Mouse (Mus musculus): Measurements from ENCODE around the gene Rcan2.

Rcan2 gene

DNA sequence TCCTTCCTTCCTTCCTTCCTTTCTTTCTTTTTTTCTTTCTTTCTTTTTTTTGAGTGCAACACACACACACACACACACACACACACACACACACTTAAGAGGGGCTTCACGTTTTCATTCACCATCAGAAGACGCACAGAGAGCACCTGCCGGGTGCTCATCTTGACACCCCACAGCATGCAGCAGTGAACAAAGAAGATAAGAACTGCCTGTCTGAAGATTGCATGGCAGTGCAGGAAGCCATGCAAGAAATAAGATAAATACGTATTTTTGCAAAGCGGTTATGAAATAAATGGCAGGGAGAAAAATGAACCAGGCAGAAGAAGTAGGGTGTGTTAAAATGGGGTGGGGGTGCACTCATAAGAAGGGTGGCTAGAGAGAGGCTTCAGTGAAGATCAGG, 116.0 kb downstream of the Rcan2 start:
- DNase-seq (ENCODE audit: low spot score in 2 of 2), result no peak

DNA sequence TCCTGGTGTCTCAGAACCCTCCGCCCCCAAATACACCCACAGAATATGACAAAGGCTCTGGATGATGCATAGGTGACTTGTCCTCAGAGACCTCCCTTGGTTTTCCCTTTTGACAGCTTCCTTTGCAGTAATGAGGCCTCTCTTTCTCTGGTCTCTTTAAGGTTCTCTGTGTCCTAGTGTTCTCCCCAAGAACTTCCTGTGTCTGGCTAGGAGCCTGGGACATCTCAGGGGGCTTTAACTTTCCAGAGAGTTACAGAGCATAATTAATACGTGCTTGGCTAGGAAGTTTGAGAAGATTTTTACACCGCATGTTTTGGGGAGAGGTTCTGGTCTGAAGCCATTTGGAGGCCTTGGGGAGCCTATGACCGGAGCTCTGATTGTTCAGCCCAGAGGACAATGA, 128.7 kb downstream of the Rcan2 start:
- DNase-seq (ENCODE audit: low spot score in 2 of 2), result no peak

DNA sequence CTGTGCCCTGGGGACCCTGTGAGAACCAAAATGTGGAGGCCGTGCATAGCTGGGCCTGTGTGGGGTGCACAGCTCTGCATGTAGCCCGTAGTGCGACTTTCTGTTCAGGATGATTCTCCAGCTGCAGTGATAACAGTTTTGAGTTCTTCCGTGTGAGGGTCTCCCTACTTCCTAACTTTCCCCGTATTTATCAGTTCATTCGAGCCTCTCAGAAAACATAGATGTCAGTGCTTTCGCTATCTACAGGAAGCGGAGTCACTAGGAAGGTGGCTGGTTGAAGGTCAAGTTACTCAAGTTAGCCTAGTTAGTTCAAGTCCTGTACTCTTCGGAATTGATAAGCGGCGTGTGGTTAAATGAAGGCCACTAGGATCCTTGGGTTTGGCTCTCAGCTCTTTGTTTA, 130.6 kb downstream of the Rcan2 start:
- DNase-seq (ENCODE audit: low spot score in 2 of 2), result no peak

DNA sequence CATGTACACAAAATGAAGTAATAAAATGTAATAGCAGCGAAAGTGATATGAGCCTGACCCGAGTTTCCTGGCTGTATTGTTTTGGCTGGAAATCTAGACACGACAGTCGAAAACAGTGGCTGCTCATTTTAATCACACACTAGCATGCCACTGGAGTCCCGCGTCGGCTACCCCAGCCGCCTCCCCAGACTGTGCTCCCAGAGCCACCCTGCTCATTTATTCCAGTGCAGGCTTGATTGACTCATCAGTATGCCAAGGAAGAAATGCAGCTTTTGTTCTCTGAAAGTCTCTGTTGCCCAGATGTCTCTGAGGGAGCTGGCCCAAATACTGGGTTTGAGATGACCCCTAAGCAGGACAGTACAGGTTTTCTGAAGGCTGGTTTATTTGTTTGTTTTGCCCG, 132.9 kb downstream of the Rcan2 start:
- DNase-seq (ENCODE audit: low spot score in 2 of 2), result no peak

DNA sequence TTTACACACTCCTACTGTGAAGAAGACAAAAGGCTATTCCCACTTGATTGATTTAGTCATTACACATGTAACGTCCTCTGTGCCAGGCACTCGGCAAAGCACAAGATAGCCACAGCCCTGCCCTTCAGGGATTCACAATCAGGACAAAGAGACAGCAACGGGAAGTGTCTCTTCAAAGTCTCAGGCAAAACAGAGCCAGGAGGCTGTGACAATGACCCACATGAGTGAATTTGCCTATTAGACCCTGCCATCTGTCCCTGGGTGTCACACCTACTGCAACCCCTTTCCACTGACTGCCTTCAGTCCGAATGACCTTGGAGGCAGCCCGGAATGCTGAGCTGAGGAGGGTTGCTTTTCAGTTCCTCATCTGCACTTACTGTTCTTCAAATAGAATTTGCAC, 151.1 kb downstream of the Rcan2 start:
- DNase-seq (ENCODE audit: low spot score in 2 of 2), result no peak

DNA sequence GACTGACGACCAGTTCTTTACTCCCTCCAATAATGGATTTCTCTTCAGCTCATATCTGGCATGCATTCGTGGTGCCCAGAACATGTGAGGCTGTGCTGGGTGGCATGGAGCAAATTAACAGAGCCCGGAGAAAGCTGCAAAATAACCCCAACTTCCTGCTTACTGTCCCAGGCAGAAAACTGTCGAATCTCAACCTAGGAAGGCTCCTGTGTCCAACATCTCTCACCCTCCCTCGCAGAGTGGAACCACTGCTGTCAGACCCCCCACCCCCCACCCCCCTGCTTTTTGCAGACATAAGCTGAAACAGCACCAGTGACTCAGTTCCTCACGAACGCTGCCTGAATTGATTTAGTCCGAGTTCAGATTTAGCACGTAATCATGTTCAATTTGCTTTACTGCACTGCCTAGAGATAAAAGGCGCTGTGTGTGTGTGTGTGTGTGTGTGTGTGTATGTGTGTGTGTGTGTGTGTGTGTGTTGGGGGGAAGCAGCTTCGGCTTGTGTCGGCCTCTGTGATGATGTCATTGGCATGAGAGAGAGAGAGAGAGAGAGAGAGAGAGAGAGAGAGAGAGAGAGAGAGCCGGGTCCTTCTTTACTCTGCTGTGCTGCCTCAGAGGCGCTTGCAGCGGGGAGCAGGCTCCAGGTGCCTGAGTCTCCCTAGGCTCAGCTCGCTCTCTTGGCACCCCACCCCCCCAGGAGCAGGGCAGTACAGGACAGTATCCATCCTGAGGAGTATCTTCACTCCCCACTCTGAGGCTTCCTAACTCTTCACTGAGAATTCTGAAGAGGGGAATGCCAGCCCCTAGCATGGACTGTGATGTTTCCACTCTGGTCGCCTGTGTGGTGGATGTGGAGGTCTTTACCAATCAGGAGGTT, 151.7 kb downstream of the Rcan2 start:
- no peak for DNase-seq (ENCODE audit: low spot score in 2 of 2)

DNA sequence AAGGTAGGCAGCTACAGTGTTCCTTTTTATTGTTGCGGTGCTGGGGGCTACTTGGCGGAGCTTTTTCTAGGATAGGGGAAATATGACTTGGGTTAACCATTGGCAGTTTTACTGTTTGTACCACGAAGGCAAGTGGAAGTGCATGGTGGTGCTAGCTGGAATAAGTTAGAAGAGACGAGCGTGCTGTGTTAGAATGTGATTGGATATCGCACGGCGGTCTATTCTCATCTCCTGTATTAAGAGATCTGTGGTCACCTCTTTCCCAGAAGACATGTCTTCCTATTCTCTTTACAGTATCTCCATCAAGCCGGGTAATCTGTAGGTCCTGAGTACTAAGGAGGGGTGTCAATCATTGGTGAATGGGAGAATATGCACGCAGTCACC, 152.4 kb downstream of the Rcan2 start:
- DNase-seq (ENCODE audit: low spot score in 2 of 2), result no peak

DNA sequence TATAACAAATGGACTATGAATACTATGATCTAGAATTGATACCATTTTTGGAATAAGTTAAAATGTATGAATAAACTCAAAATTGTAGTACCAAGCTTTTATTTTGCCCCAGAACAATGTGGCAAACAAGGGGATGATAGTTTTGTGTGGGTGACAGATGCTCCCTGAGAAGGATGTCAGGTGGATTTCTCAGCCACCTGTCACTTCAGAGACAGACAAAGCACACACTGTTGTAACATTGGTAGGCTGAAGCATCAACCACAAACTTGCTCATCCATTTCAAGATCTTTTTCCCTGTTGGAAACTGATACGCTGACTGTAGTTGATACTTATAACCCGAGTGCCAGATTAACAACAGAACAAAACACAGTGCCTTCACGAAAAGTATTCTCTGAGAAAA, 158.6 kb downstream of the Rcan2 start:
- DNase-seq (ENCODE audit: low spot score in 2 of 2), result no peak

DNA sequence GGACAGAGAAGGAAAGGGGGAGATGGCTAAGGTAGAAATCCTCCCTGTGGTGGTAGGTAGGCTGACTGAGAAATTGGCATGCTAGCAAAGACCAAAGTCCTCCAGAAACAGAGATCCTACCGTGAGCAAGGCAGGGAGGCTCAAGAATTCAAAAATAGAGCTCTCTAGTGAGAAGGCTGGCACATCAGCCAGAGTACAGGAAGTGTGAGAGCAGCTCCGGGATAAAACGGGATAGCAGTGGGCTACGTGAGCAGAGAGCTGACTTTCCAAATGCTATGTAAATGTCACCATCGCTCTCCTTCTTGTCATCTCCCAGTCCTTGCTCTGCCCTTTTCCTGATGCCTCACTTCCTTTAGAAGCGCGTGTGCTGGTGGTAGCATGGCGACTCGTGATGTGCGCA, 168.8 kb downstream of the Rcan2 start:
- no peak for DNase-seq (ENCODE audit: low spot score in 2 of 2)

DNA sequence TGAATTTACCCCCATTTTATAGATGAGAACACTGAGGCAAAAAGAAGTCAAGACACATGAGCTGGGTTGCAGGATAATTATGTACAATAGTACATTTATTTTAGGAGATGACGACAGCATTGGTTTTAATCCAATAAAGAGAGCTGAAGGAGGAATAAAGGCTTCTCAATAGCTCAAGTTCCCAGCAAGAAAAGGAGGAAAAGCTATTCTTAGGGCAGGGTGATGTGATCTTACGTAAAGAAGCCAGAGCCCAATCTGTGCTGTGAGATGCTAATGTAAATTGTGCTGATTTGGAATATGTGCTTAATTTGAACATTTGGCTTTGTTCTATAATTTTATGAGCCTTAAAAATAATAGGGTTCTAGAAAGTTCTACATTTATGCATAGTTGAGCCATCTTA, 176.4 kb downstream of the Rcan2 start:
- no peak for DNase-seq (ENCODE audit: low spot score in 2 of 2)

DNA sequence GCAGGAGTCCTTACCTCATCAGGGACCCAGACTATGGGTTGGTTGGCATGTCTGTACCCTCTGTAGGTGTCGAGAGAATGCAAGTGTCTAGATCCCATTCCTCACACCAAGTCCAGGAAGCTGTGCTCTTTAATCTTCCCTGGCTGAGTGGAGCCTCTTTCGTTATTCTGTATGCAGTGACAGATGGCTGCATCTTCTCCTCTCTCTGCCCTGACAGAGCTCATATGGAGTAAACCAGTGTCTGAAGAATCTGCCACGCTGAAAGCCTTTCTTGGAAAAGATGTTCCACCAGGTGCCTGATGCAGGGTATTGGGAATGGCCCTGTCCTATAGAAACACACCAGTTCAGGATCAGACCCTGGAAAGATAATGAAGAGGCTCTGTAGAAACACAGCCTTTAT, 178.8 kb downstream of the Rcan2 start:
- no peak for DNase-seq (ENCODE audit: low spot score in 2 of 2)

DNA sequence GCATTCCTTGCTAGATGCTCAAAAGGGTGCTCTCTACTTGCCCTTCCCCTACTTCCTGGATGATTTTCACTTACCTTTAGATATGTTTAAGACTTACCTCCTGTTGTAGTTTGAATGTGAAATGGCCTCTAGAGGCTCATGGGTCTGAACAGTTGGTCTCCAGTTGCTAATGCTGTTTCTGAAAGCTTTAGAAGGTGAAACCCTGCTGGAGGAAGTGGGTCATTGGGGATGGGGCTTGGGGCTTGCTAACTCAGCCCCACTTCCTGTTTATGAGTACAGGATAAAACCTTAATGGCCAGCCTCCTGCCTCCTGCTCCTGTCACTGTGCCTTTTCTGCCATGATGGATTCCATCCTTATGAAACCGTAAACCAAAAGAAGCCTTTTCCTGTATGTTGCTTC, 181.4 kb downstream of the Rcan2 start:
- DNase-seq (ENCODE audit: low spot score in 2 of 2), result no peak

DNA sequence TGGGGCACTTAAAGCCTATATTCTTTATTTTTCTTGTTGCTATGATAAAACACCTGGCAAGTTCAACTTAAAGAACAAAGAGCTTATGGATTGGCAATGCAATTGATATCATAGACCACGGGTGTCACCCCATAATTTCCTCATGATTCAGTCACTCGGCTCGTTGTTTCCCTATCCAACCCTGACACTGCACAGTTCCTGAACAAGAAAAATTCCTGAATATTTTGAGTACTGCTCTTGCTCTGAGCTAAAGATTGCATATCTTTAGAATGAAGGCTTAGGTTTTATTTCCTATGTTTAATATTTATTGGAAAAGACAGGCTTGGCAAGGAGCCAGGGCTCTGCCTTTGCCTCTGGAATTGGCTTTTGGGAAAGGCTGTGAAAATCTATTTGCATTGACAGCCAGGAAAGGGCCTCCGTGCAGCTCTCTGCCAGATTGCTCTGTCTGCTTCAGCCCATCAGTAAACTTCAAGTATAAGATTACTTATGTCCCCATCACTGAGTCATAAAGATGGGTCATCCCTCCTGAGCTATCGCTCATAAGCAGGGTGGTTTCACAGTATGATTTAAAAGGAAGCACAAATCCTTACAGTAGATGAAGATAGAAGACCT, 188.3 kb downstream of the Rcan2 start:
- no peak for DNase-seq (ENCODE audit: low spot score in 2 of 2)

DNA sequence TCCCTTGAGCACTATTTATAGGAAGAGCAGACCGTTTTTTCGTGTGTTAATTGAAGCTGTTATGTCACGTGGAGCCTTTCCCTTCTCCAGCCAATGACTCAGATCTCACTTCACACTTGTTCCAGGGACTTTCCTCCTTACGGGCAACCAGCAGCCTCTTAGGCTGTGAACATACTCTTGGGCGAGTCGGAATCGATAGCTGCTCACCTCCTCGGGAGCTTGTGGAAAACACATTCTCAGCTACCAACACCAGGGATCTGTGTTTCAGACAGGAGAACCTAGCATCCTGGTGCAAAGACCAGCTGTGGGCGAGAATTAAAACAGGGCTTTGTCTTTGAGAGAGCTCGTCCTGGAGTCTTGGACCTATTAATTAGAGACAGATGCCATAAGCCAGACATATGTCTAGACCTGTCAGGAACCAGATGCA, 189.8 kb downstream of the Rcan2 start:
- no peak for DNase-seq (ENCODE audit: low spot score in 2 of 2)

DNA sequence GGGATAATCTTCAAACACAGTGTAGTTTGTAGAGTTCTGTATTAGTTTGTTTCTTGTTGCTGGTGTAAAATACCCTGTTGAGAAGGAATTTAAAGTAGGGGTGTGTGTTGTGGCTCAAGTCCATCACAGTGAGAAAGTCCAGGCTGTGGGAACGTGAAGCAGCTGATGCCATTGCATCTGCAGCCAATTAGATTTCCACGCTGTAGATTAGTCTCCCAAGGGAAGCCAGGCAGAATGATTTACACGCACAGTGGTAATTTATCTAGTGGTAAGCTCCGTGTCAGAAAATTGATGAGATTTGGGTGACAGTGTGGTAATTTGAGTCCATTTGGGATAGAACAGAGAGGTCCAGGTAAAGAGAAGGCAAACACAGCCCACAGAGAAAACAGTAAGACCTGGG, 192.9 kb downstream of the Rcan2 start:
- no peak for DNase-seq (ENCODE audit: low spot score in 2 of 2)

DNA sequence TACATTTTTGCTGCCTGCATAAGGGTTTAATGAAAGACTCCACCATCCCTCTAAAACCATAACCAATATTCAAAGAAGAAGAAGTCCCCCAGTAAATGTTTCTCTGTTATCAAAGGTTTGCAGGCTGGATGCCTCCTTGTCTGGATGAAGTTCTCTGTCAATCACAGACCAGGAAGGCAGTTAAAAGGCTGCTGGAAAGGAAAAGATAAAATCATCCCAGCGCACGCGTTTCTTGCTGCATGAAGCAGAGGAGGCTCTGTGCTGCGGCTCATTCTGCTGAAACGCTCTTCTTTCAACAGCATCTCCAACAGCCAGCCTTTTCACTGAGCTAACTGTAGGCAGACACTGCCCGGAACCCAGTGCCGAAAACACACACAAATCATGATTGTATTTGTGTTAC, 196.4 kb downstream of the Rcan2 start:
- no peak for DNase-seq (ENCODE audit: low spot score in 2 of 2)

DNA sequence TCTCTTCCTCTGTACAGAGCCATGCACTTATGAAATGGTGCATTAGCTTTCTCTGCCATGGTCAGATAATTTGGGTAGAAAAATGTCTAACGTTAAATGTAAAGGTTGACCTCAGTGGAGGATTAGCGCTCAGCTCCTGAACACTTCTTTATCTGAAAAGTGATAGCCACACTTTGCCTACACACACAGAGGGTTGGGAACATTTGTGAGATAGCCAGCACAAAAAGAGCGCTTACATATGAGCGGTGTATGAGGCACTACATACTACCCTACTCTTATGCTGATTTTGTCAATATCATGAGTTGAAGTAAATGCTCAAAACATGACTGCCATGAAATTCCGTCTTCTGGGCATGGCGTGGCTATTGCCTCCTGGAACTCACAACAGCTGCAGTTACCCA, 196.9 kb downstream of the Rcan2 start:
- DNase-seq (ENCODE audit: low spot score in 2 of 2), result no peak

DNA sequence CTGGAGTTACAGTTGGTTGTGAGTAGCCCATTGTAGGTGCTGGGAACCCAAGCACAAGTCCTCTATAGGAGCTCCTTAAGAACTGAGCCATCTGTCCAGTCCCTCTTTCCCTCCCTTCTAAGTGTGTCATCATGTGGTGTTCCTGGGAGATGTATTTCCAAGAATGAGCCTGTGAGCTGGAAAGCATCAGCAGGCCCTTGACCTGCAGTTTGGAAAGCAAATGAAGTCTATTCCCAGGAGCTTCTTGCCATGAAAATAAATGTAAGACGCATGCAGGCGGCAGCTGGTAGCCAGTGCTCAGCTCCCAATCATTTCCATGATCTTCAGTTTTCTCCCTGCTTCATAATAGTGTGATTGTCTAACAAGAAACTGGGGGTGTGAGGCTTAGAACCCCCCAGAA, 203.2 kb downstream of the Rcan2 start:
- no peak for DNase-seq (ENCODE audit: low spot score in 2 of 2)

DNA sequence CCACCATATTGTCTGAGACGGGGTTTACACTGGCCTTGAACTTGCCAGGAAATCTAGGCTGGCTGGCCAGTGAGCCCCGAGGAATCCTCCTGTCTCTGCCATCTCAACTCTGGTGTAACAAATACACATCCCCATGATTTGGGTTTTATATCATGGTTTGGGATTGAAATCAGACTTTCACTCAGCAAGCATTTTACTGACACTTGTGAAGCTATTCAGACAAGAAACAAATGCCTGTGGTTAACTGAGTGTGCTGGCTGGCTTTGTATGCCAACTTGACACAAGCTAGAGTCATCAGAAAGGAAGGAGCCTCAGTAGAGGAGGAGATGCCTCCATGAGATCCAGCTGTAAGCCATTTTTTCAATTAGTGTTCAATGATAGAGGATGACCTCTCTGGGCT, 206.3 kb downstream of the Rcan2 start:
- DNase-seq (ENCODE audit: low spot score in 2 of 2), result no peak

DNA sequence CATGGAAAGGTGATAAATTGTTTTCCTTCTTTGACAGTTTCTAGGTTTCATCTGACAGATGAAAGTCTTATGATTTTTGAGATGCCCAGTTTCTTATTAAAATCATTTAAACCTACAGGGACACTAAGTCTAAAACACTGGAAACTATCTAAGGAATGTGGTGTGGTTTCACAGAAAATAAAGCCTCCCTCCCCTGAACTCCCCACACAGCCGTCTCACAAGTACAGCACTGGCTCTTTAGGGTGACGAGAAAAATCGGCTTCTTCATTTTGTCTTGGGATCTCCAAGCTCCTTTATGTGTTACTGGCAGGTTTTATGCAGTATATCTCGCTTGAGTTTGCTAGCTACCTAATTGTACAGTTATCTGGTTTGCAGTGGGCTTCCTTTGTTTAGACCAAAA, 210.8 kb downstream of the Rcan2 start:
- no peak for DNase-seq (ENCODE audit: low spot score in 2 of 2)

DNA sequence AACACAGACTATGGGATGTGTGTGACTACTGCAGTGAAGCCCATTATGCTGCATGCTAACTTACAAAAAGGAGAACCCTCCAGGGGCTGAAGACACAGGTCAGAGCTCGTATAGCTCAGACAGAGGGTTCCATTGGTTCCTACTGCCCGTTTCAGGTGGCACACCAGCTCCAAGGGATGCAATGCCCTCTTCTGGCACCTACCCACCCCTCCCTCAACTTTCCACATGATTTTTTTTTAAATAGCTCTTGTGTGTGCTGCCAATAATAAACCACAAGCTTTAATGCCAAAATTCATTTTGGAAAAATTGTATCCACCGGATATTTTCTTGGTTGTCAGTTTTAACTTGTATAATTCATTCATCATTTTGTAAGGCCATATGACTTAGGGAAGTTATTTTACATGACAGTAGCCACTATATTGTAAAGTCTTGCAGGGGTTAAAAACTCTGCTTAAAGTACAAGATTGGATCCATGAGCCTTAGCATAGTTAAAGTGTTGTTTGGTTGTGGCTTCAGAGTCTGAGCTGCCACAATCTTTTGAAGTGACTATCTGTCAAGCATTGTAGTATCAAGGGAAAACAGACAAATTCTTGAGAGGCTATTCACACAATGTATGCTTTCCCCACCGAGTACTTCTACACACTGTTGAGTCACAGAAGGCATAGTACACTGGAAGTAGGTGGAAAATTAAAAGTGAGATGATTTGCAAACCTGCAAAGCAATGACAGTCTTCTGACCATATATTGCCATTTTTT, 212.8 kb downstream of the Rcan2 start:
- DNase-seq (ENCODE audit: low spot score in 2 of 2), result no peak

DNA sequence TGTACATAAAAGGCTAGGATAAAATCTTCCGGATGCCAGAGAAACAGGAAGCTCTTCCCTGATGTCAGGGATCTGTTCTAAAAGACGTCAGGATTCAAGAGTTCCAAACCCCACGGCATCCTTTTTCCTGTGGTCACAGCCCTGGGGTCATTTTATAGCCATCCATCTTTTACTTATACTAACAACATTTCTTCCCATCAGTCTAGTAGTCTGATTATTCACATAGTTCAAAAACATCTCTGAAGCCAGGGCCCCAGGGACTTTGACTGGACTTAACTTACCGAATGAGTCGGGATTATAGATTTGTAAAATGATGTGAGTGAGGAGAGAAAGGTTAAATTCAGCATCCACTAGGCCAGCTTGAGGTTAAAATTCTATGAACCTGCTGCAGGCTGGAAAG, 215.2 kb downstream of the Rcan2 start:
- DNase-seq (ENCODE audit: low spot score in 2 of 2), result no peak

DNA sequence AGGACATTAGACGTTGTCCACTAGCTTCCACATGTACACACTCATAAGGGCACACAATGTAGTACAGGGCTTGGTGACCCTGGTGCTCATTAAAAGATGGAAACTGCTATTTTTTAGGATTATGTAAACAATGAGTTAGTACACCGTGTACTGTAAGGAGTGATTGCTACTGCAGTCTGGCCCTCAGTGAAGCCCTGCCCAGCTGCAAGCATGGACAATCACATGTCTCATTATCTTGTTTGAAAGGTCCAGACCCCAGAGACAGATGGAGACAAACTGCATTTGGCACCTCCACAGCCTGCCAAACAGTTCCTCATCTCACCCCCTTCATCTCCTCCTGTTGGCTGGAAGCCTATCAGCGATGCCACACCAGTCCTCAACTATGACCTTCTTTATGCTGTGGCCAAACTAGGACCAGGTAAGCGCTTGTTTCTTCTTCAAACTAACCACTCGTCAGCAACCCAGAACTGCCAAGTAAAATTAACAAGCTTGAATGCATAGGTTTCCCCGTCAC, 219.6 kb downstream of the Rcan2 start:
- no peak for DNase-seq (ENCODE audit: low spot score in 2 of 2)
